Comparison of ENCODE assay signal across 8 mouse cellular contexts in genomic region chr12:100849421-100850138, GRCm38 (mm10). TPM values are rescaled to one million over a fixed set of nuclear protein-coding genes. Genes with fewer than 3 reads are reported as not detected.
A peak's percentile ranks its signal among the peaks of the same experiment; 100 is the strongest.
DNase-seq lines count a peak whose midpoint lies in the region; ATAC-seq and TF ChIP-seq lines count a peak whose summit lies in the region.

No protein-coding gene starts in this region.

- peak; percentile 52; the same call in 1 of the 2 replicates for ATAC-seq in embryonic facial prominence, embryonic 11.5 days (replicated peaks; ENCODE audit: insufficient number of reproducible peaks, low FRiP score, low TSS enrichment, low read depth)
- ATAC-seq in hindbrain, embryonic 13.5 days (ENCODE audit: low FRiP score): peak; percentile 76

- no peak overlapping the region for H3K4me2 ChIP-seq in embryonic facial prominence, embryonic 11.5 days (ENCODE audit: low read depth, low read length)
- no peak overlapping the region for H3K4me2 ChIP-seq in hindbrain, embryonic 13.5 days

- peak; percentile 36 for DNase-seq in gastrocnemius, adult 2 months
- no peak for DNase-seq in gastrocnemius, postnatal 10 days
- peak; percentile 15 for DNase-seq in adrenal gland, adult 8-10 months
- peak; percentile 77 for DNase-seq in embryonic facial prominence, embryonic 11.5 days (ENCODE audit: low spot score)
- DNase-seq in layer of hippocampus, postnatal 10 days (ENCODE audit: low spot score in 2 of 2): peak; percentile 42 to 59
- DNase-seq in lung, postnatal 14 days: peak; percentile 51
- peak; percentile 63 for DNase-seq in skeletal muscle tissue, adult 2 months (ENCODE audit: low read depth, low spot score)

- no peak overlapping the region for H3K9ac ChIP-seq in embryonic facial prominence, embryonic 11.5 days (replicated peaks; ENCODE audit: low read length)
- no peak overlapping the region for H3K9ac ChIP-seq in hindbrain, embryonic 13.5 days

- TF ChIP-seq CTCF in gastrocnemius, adult 2 months (IDR thresholded peaks at IDR 0.05): peak; percentile 92

- no peaks in the 10 kb centered on the region for H3K36me3 ChIP-seq in embryonic facial prominence, embryonic 11.5 days (replicated peaks; ENCODE audit: control insufficient read depth, insufficient read depth, low read depth, low read length)
- H3K36me3 ChIP-seq in hindbrain, embryonic 13.5 days: no peaks in the 10 kb centered on the region

- H3K27ac ChIP-seq in gastrocnemius, adult 2 months: no peak overlapping the region
- no peak overlapping the region for H3K27ac ChIP-seq in embryonic facial prominence, embryonic 11.5 days (replicated peaks; ENCODE audit: low read depth, low read length)
- no peak overlapping the region for H3K27ac ChIP-seq in hindbrain, embryonic 13.5 days

- H3K27me3 ChIP-seq in embryonic facial prominence, embryonic 11.5 days (ENCODE audit: control insufficient read depth, insufficient read depth, low read length): no peaks in the 10 kb centered on the region
- H3K27me3 ChIP-seq in hindbrain, embryonic 13.5 days: no peaks in the 10 kb centered on the region

- 77% methylated on average over 7 of the region's 7 CpGs for WGBS in embryonic facial prominence, embryonic 11.5 days
- WGBS in hindbrain, embryonic 13.5 days: 80% methylated on average over 7 of the region's 7 CpGs

- no peak overlapping the region for H3K4me3 ChIP-seq in gastrocnemius, adult 2 months
- no peak overlapping the region for H3K4me3 ChIP-seq in embryonic facial prominence, embryonic 11.5 days (ENCODE audit: low read depth, low read length)
- H3K4me3 ChIP-seq in hindbrain, embryonic 13.5 days: no peak overlapping the region

- no peaks in the 10 kb centered on the region for H3K9me3 ChIP-seq in embryonic facial prominence, embryonic 11.5 days (replicated peaks; ENCODE audit: control insufficient read depth, low read length)
- no peaks in the 10 kb centered on the region for H3K9me3 ChIP-seq in hindbrain, embryonic 13.5 days

- no peaks in the 10 kb centered on the region for H3K4me1 ChIP-seq in embryonic facial prominence, embryonic 11.5 days (ENCODE audit: control insufficient read depth, insufficient read depth, low read length)
- H3K4me1 ChIP-seq in hindbrain, embryonic 13.5 days (replicated peaks): peaks cover 14% of the 10 kb centered on the region

- intact Hi-C loops in gastrocnemius, adult 2 months (cut with DNase I): loop anchor here (1.0 to 10.0 kb wide), 2 partner anchors 76 to 185 kb away; no protein-coding TSS in a partner anchor

RNA-seq across cellular contexts. Expression of gene Gpr68, which starts 58.4 kb away (rescaled TPM):
- under 1 TPM in 1 of 2 experiments, not detected in 1; 0.14 TPM for total RNA-seq in gastrocnemius, adult 2 months (2021)
- total RNA-seq in gastrocnemius, postnatal 10 days (2021): under 1 TPM; 0.09 to 0.63 TPM
- total RNA-seq in adrenal gland, adult 8-10 months (2022): 1 to 10 TPM; 1.3 to 4.4 (median 2.1) TPM
- polyA plus RNA-seq in embryonic facial prominence, embryonic 11.5 days (2014; fragmentation: Nextera tagmentation; extraction: Ambion mirVana): 0.07 and 0.08 TPM in 2 replicates
- 1.6 and 1.7 TPM in 2 replicates for polyA plus RNA-seq in hindbrain, embryonic 13.5 days (2015; fragmentation: Nextera tagmentation; extraction: Ambion mirVana)
- 10 to 100 TPM; 17.4 to 17.6 TPM for total RNA-seq in layer of hippocampus, postnatal 10 days (2021)
